Mouse (Mus musculus) Muller cell, postnatal 12 days (primary cell): ENCODE measurements around the gene Arsa.
"Not testable (repeated sequence)": the region's sequence is repeated elsewhere in the genome, so short reads cannot be mapped to it uniquely, and the experiment has no call there.

Experiments used
- DNase-seq: peaks from one replicate; pipeline ENCODE4 v3.0.0-alpha.2; 2015; ENCODE audit errors: inconsistent ontology term

Gene Arsa

GRCm38 (mm10) chr15:89454857-89455256, 22.4 kb downstream of the Arsa start:
- DNase-seq, result no peak

- no peak for DNase-seq
These were observed 23.3 kb downstream of the Arsa start, which contains the start of gene Mapk8ip2 for GRCm38 (mm10) chr15:89453865-89454478. Gene Mapk8ip2, plus strand, starts transcription at chr15:89453913.

GRCm38 (mm10) chr15:89452906-89453864, 24.0 kb downstream of the Arsa start:
- peak; percentile 78 for DNase-seq

GRCm38 (mm10) chr15:89442486-89443070, 34.6 kb downstream of the Arsa start:
- no peak for DNase-seq

DNA sequence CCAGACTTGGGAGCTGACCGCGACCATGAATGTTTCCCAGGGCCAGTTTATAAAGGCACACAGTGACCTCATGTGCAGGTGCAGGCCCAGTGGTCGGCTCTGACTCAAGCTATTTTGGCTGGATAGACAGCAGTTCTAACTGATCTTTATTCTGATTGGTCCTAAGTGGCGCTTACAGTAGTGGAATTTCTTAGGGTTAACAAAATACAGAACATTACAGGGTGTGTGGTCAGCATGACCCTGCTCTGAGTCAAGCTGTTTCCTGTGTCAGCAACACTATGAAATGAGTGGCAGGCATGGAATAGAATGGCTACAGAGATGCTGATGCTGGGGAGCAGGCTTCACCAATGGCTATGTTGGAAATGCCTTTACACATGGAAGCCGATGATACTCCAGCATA, 41.3 kb downstream of the Arsa start:
- peak; percentile 11 for DNase-seq

DNA sequence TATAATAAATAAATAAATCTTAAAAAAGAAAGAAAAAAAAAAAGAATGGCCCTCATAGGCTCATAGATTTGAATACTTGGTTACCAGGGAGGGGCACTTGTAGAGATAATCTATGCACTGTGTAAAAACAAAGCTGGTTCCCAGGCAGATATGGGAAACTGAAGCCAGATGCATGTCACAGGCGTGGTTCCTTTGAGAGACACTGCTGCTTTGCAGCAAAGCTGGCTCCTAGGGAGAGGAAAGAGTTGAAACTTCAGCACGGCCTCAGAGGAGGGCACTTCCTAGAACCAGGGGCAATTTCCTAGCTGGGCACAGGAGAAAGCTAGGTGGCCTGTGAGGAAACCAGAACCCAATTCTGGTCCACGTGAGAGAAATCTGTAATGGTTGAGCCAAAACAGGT, 43.1 kb downstream of the Arsa start:
- DNase-seq, result no peak

DNA sequence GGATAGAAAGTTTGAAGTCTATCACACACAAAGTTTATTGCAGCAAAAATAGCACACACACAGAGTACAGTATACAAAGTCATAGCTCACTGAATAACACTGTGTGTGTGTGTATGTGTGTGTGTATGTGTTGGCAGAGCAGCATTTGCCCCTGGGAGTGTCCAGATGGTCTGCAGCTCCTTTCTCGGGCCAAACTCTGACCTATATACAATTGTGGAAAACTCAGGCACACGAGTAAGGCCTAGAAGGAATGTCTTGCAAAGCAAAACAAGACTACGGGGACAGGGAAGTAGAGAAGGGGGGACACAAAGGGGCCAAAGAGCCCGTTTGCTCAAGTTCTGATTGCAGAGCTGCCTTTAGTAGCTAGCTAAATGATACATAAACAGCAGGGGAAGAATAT, 44.3 kb downstream of the Arsa start:
- no peak for DNase-seq

GRCm38 (mm10) chr15:89431806-89432205, 45.4 kb downstream of the Arsa start:
- no peak for DNase-seq

- no peak for DNase-seq
These were observed 46.0 kb downstream of the Arsa start for GRCm38 (mm10) chr15:89431271-89431670.

- DNase-seq, result not testable (repeated sequence)
These were observed 46.5 kb downstream of the Arsa start for GRCm38 (mm10) chr15:89430771-89431170.

DNA sequence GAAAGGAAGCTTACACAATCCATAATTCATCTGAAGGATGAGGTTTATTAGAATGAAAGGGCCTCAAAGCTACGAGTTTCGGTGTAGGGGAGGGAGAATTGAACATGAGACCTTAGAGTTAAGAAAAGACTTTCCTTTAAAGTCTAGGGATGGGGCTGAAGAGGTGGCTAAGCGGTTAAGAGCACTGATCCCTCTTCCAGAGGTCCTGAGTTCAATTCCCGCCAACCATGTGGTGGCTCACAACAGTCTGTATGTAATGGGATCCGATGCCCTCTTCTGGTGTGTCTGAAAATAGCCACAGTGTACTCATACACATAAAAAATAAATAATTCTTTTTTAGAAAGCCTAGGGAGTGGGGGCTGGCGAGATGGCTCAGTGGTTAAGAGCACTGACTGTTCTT, 46.9 kb downstream of the Arsa start:
- DNase-seq, result no peak

DNA sequence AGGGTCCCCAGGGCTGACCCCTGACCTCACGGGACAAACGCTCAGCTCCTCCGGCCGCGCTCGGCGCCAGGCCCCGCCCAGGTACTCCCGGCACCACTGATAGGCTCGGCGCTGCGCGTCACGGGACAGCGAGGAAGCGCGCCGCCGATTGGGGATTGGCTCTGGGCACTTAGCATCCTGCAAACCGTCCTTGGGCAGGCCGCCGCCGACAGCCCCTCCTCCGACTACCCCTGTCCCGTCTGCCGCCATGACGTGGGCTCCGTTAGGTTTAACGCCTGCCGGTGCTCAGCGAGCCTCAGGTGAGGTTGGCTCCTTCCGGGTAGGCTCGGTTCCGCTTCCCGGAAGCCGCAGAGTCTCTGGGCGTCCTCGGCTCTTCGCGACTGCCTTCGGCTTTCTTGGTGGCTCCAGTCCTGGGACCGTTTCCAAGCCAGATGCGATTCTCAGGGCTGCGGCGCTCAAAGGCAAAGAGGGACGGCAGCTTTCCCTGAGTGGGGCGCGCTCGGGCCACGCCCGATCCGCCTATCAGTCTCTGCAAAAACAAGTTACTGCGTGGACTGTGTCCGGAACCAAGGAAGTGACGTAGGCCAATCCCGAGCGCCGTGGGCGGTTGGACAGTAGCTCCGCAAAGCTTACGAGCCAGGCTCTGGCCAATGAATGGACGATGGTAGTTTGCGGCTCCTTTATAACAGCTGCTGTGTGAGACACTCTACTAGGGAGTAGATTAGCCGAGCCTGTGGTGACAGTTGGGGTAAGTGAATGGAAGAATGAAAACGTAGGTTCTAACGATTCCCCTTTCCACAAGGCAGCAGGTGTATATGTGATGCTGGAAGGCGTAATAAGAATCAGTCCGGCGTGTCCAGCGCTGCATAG, 47.6 kb downstream of the Arsa start, which contains the start of the genes C730034F03Rik, Gm44502 and Chkb:
C730034F03Rik (plus strand) TSS at position 238 of the 870 bp plus-strand sequence.
Gm44502 (minus strand) TSS at position 345 of the 870 bp plus-strand sequence.
Chkb (minus strand) TSS at position 557 of the 870 bp plus-strand sequence.
- DNase-seq, result peak; percentile 96

DNA sequence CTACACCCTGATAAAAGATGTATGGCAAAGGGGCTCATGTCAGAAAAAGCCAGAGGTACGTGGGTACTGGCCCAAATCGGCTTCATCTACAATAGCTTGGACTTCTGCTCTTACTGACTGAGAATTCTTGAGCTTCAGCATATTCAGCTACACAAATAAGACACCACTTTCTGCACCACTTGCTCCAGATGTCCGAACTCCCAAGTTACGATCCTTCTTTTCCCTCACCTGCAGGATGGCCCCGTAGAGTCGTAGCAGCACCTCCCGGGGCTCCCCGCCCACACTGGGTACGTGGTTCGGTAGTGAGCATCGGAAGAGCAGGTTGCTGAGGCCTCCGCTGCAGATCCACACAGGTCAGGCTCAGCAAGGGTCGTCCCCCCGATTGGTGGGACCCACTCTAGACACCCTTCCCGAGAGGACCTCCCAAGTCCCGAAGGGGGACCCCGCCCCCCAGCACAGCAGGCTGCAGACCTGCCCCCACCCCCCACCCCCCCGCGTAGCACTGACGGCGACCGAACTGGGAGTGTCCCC, 48.3 kb downstream of the Arsa start:
- DNase-seq, result no peak

- DNase-seq, result no peak
These were observed 49.0 kb downstream of the Arsa start for GRCm38 (mm10) chr15:89428136-89428790.

DNA sequence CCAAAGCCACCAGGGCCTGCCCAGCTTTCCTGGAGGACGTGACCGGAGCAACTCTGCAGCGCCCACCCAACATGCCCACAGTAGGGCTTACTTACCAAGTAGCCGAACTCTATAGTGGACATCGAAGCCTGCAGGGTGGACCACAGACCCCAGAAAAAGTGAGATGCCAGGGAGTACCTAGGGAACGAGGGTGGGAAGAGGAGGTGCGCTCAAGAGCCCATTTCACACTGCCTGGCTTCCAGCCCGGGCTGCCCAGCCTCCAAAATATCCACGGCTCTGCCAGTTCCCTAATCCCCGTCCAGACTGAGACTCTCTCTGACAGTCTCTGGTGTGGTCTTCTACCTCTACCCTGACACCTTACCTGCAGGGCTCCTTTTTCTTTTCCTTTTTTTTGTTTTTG, 50.5 kb downstream of the Arsa start:
- DNase-seq, result no peak

DNA sequence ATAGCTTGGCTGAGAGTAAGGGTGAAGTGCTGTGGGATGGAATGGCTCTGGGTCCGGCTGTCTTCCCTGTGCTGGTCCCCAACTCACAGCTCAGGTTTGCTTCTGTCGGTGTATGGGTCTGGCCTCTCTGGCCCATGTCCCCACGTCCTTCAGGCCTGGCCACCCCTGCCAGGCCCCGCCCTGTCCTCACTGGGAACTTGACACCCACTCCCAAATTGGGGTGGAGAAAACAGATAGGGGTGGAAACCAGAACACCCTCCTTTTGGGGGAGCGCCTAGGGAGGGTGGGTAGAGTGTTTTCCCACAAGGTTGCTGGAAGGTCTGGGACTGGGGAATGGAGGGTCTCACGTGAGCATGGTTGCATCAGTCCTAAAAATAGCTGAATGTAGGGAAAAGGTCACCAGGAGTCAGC, 51.5 kb downstream of the Arsa start, which contains the start of gene Cpt1b:
Cpt1b (minus strand) TSS at position 153 of the 411 bp plus-strand sequence.
- DNase-seq, result no peak

DNA sequence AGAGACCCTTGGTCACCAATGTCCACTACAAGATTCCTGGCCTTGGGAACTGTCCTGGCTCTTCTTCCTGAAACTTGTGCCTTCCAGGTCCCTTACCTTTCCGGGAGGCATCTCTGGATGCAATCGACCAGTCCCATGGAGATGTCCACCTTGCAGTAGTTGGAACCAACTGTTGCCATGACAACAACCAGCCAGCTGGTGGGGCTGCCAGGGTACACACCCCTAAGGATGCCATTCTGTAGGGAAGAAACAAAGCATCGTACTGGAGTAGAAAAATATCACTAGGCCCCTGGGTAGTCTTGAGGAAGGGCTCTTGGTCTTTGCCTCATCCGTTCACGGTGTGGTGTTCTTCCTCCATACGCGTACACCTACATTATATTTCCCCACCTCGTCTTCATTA, 52.6 kb downstream of the Arsa start:
- DNase-seq, result no peak
